Mouse (Mus musculus) heart, postnatal 0 days (tissue): ENCODE results near the gene Galnt6. TPM values are rescaled to one million over a fixed set of nuclear protein-coding genes. Genes with fewer than 3 reads are reported as not detected.
A peak's percentile ranks its signal among the peaks of the same experiment; 100 is the strongest.

Source experiments
- ATAC-seq: fragments of 200-750 bp; cut with Nextera tagmentation; 2 replicates; pipeline ENCODE4 v1.8.0; 2017; ENCODE audit warnings: low read depth, moderate number of reproducible peaks, moderate library complexity; ENCODE audit not compliant: insufficient read depth
- DNase-seq: peaks from one replicate; pipeline ENCODE4 v3.0.0-alpha.2; 2016; ENCODE audit warnings: low spot score
- H3K27ac ChIP-seq: fragments of 300-500 bp; sonication (generic); 2 replicates; pipeline ENCODE4 v1.5.1; 2014; ENCODE audit warnings: low read depth, mild to moderate bottlenecking
- H3K27me3 ChIP-seq: fragments of 300-500 bp; sonication (generic); 2 replicates; pipeline ENCODE4 v1.6.1; 2014; ENCODE audit warnings: low read length, mixed read lengths; ENCODE audit not compliant: control insufficient read depth, insufficient read depth
- H3K36me3 ChIP-seq: fragments of 300-500 bp; sonication (generic); replicated peaks from 2 replicates; pipeline ENCODE4 v1.6.1; 2014; ENCODE audit warnings: low read length, mixed read lengths; ENCODE audit not compliant: control insufficient read depth, insufficient read depth
- H3K4me1 ChIP-seq: fragments of 300-500 bp; sonication (generic); 2 replicates; pipeline ENCODE4 v1.6.1; 2014; ENCODE audit warnings: antibody characterized with exemption; ENCODE audit not compliant: control insufficient read depth, insufficient read depth
- H3K4me2 ChIP-seq: fragments of 300-500 bp; sonication (generic); 2 replicates; pipeline ENCODE4 v1.6.1; 2014; ENCODE audit warnings: low read depth, mild to moderate bottlenecking, low read length, moderate library complexity
- H3K4me3 ChIP-seq: fragments of 300-500 bp; sonication (generic); 2 replicates; pipeline ENCODE4 v1.5.1; 2014; ENCODE audit warnings: low read depth, low read length
- H3K9ac ChIP-seq: fragments of 300-500 bp; sonication (generic); replicated peaks from 2 replicates; pipeline ENCODE4 v1.6.1; 2014; ENCODE audit warnings: low read depth, low read length, mixed read lengths
- H3K9me3 ChIP-seq: fragments of 300-500 bp; sonication (generic); replicated peaks from 2 replicates; pipeline ENCODE4 v1.6.1; 2016; ENCODE audit warnings: low read length; ENCODE audit not compliant: control insufficient read depth
- CTCF ChIP-seq: IDR thresholded peaks from 2 replicates; pipeline ENCODE4 v1.5.1; 2016; ENCODE audit warnings: antibody characterized with exemption, control low read depth, low read depth
- EP300 ChIP-seq: IDR thresholded peaks from 2 replicates; pipeline ENCODE4 v1.6.1; 2016; ENCODE audit warnings: antibody characterized with exemption, low read depth
- WGBS: fragments of 180-500 bp; shearing (Covaris S2); extraction: QIAGEN DNeasy Blood & Tissue Kit; methylation state at CpG from one replicate; pipeline ENCODE4 v1.1.7; 2014; 5-methylcytosine and 5-hydroxymethylcytosine counted together
- polyA plus RNA-seq: library from polyadenylated mRNA; unstranded; fragments of >200 nt; fragmentation: Nextera tagmentation; extraction: Ambion mirVana; gene quantifications from 2 replicates; pipeline ENCODE4 v1.2.1, GENCODE M21; 2015
- total RNA-seq: library from RNA; depleted of rRNA; stranded (reverse); fragments of >200 nt; gene quantifications from 2 replicates; pipeline ENCODE4 v1.2.3, GENCODE M21; 2014; ENCODE audit warnings: low replicate concordance

Gene Galnt6
- total and polyA plus RNA-seq, 2 experiments from 2014 or later = 0.46 to 0.92 TPM

- TF ChIP-seq EP300 (no peak), CTCF (no peak)
- Histone ChIP-seq H3K27me3 (no peaks in the 10 kb centered on the region), H3K9me3 (no peaks in the 10 kb centered on the region), H3K27ac (peak overlapping the region; percentile 62), H3K4me1 (peaks cover 14% of the 10 kb centered on the region), H3K9ac (no peak overlapping the region), H3K36me3 (no peaks in the 10 kb centered on the region), H3K4me3 (no peak overlapping the region), H3K4me2 (no peak overlapping the region)
- 80% methylated on average over 10 of the region's 10 CpGs for WGBS
- DNase-seq (no peak), ATAC-seq (no peak)
Observed at GRCm38 (mm10) chr15:100674566-100674965, 54.6 kb downstream of the Galnt6 start.

- Histone ChIP-seq H3K4me3 (no peak overlapping the region), H3K4me1 (peaks cover 14% of the 10 kb centered on the region), H3K9ac (no peak overlapping the region), H3K36me3 (no peaks in the 10 kb centered on the region), H3K9me3 (no peaks in the 10 kb centered on the region), H3K27ac (peak overlapping the region; percentile 62), H3K27me3 (no peaks in the 10 kb centered on the region), H3K4me2 (peak overlapping the region; percentile 33)
- TF ChIP-seq CTCF = no peak
- TF ChIP-seq EP300 = no peak
- WGBS = 20% methylated on average over 12 of the region's 12 CpGs
- DNase-seq (peak; percentile 57), ATAC-seq (peak; percentile 57)
Observed at GRCm38 (mm10) chr15:100673585-100674391, 55.4 kb downstream of the Galnt6 start.

- H3K36me3 ChIP-seq = no peaks in the 10 kb centered on the region
- H3K27me3 ChIP-seq = no peaks in the 10 kb centered on the region
- H3K9me3 ChIP-seq = no peaks in the 10 kb centered on the region
- H3K4me3 ChIP-seq = no peak overlapping the region
- H3K9ac ChIP-seq = no peak overlapping the region
- WGBS = 62% methylated on average over 5 of the region's 5 CpGs
- no peak overlapping the region for H3K27ac ChIP-seq
- H3K4me2 ChIP-seq = no peak overlapping the region
- peaks cover 19% of the 10 kb centered on the region for H3K4me1 ChIP-seq
- TF ChIP-seq EP300 (no peak), CTCF (no peak)
- DNase-seq (no peak), ATAC-seq (no peak)
Observed at GRCm38 (mm10) chr15:100670833-100671232, 58.3 kb downstream of the Galnt6 start.

GRCm38 (mm10) chr15:100670004-100670403 lies 59.2 kb downstream of the Galnt6 start:
- peaks cover 19% of the 10 kb centered on the region for H3K4me1 ChIP-seq
- no peak overlapping the region for H3K4me2 ChIP-seq
- no peak overlapping the region for H3K9ac ChIP-seq
- H3K9me3 ChIP-seq = no peaks in the 10 kb centered on the region
- TF ChIP-seq CTCF = no peak
- H3K36me3 ChIP-seq = no peaks in the 10 kb centered on the region
- H3K27ac ChIP-seq = no peak overlapping the region
- DNase-seq (no peak), ATAC-seq (no peak)
- no peak overlapping the region for H3K4me3 ChIP-seq
- H3K27me3 ChIP-seq = no peaks in the 10 kb centered on the region
- 82% methylated on average over 8 of the region's 8 CpGs for WGBS

- Histone ChIP-seq H3K36me3 (no peaks in the 10 kb centered on the region), H3K9ac (no peak within 1 kb of the TSS), H3K4me2 (peak within 1 kb of the TSS; percentile 6; the same call in 1 of the 2 replicates), H3K27me3 (no peaks in the 10 kb centered on the region), H3K4me1 (peaks cover 17% of the 10 kb centered on the region), H3K4me3 (peak within 1 kb of the TSS; percentile 17; the same call in 1 of the 2 replicates), H3K27ac (no peak within 1 kb of the TSS), H3K9me3 (no peaks in the 10 kb centered on the region)
- TF ChIP-seq EP300 (no peak), CTCF (no peak)
- DNase-seq = no peak
- ATAC-seq = no peak
- 80% methylated on average over 17 of the region's 20 CpGs for WGBS
Observed at GRCm38 (mm10) chr15:100669337-100669736, 59.8 kb downstream of the Galnt6 start, which contains the start of gene Bin2. Gene Bin2, minus strand, starts transcription at chr15:100669553.
